Mouse (Mus musculus): ENCODE data around the gene Adora1. TPM values are rescaled to one million over a fixed set of nuclear protein-coding genes. Genes with fewer than 3 reads are reported as not detected.
"Not testable (repeated sequence)": the region's sequence is repeated elsewhere in the genome, so short reads cannot be mapped to it uniquely, and the experiment has no call there.

Adora1 gene
- polyA plus RNA-seq, 1 experiment from 2014 or later, result 8.4 TPM

GRCm38 (mm10) chr1:134272754-134273250 is 37.6 kb upstream of the Adora1 start:
- Histone ChIP-seq H3K4me2 (ENCODE audit: low read depth, low read length) (no peak overlapping the region), H3K36me3 (ENCODE audit: control insufficient read depth, insufficient read depth, low read length) (no peaks in the 10 kb centered on the region), H3K4me3 (ENCODE audit: low read length) (no peak overlapping the region), H3K4me1 (replicated peaks; ENCODE audit: control insufficient read depth, insufficient read depth, low read length) (no peaks in the 10 kb centered on the region), H3K27me3 (ENCODE audit: control insufficient read depth, insufficient read depth, low read depth, low read length) (no peaks in the 10 kb centered on the region), H3K27ac (ENCODE audit: low read length) (no peak overlapping the region), H3K9me3 (ENCODE audit: control insufficient read depth, low read length) (no peaks in the 10 kb centered on the region), H3K9ac (ENCODE audit: low read length) (no peak overlapping the region)
- ATAC-seq (ENCODE audit: low read depth), result no peak
- WGBS, result 59% methylated on average over 5 of the region's 5 CpGs

GRCm38 (mm10) chr1:134270026-134270425 is 34.8 kb upstream of the Adora1 start:
- Histone ChIP-seq H3K27me3 (ENCODE audit: control insufficient read depth, insufficient read depth, low read depth, low read length) (no peaks in the 10 kb centered on the region), H3K27ac (ENCODE audit: low read length) (no peak overlapping the region), H3K4me1 (replicated peaks; ENCODE audit: control insufficient read depth, insufficient read depth, low read length) (no peaks in the 10 kb centered on the region), H3K4me3 (ENCODE audit: low read length) (no peak overlapping the region), H3K9ac (ENCODE audit: low read length) (no peak overlapping the region), H3K4me2 (ENCODE audit: low read depth, low read length) (no peak overlapping the region), H3K9me3 (ENCODE audit: control insufficient read depth, low read length) (no peaks in the 10 kb centered on the region), H3K36me3 (ENCODE audit: control insufficient read depth, insufficient read depth, low read length) (no peaks in the 10 kb centered on the region)
- 76% methylated on average over 7 of the region's 7 CpGs for WGBS
- ATAC-seq (ENCODE audit: low read depth), result no peak

DNA sequence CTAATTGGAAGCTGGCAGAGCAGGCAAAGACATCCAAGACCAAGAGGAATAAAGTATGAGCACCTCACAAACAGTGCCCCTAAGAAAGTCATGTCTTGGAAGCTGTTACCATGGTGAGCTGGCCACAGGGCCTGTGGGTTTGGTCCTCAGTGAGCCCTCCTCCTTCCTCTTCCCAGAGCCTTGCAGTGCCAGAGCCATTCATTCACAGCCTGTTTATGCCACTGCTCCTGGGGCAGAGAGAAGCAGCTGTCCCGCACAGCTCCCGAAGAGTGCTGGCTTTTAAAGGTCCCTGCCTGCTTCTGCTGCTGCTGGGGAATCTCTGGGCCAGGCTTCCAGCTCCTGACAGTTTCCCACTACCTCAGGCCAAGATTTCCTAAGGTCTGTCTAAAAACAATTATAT is 30.6 kb upstream of the Adora1 start:
- peaks cover 1% of the 10 kb centered on the region; the same call in 1 of the 2 replicates for H3K9me3 ChIP-seq (ENCODE audit: control insufficient read depth, low read length)
- H3K27me3 ChIP-seq (ENCODE audit: control insufficient read depth, insufficient read depth, low read depth, low read length), result no peaks in the 10 kb centered on the region
- no peak overlapping the region for H3K9ac ChIP-seq (ENCODE audit: low read length)
- no peak for ATAC-seq (ENCODE audit: low read depth)
- H3K36me3 ChIP-seq (ENCODE audit: control insufficient read depth, insufficient read depth, low read length), result no peaks in the 10 kb centered on the region
- no peaks in the 10 kb centered on the region for H3K4me1 ChIP-seq (replicated peaks; ENCODE audit: control insufficient read depth, insufficient read depth, low read length)
- H3K4me3 ChIP-seq (ENCODE audit: low read length), result no peak overlapping the region
- H3K27ac ChIP-seq (ENCODE audit: low read length), result no peak overlapping the region
- 22% methylated on average over 2 of the region's 2 CpGs for WGBS
- H3K4me2 ChIP-seq (ENCODE audit: low read depth, low read length), result no peak overlapping the region

DNA sequence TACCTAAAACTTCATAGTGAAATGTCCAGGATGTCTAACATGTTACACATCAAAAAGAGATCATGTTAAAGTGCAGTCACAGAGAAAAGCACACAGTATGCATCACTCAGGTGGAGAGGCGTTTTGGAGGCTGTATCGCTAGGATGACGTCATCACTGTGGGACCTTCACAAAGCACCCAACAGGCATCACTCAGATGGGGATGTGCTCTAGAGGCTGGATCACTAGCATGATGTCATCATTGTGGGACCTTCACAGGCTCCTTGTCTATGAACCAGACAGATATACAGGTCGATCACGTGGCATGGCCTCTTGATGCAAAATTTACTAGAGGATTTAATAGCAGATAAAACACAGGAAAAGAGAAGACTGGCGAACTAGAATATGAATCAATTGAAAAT is 29.1 kb upstream of the Adora1 start:
- Histone ChIP-seq H3K4me1 (replicated peaks; ENCODE audit: control insufficient read depth, insufficient read depth, low read length) (no peaks in the 10 kb centered on the region), H3K27ac (ENCODE audit: low read length) (no peak overlapping the region), H3K27me3 (ENCODE audit: control insufficient read depth, insufficient read depth, low read depth, low read length) (no peaks in the 10 kb centered on the region), H3K36me3 (ENCODE audit: control insufficient read depth, insufficient read depth, low read length) (no peaks in the 10 kb centered on the region), H3K9ac (ENCODE audit: low read length) (no peak overlapping the region), H3K9me3 (ENCODE audit: control insufficient read depth, low read length) (peaks cover 5% of the 10 kb centered on the region; the same call in 1 of the 2 replicates), H3K4me3 (ENCODE audit: low read length) (no peak overlapping the region), H3K4me2 (ENCODE audit: low read depth, low read length) (no peak overlapping the region)
- WGBS, result 91% methylated on average over 6 of the region's 6 CpGs
- no peak for ATAC-seq (ENCODE audit: low read depth)

DNA sequence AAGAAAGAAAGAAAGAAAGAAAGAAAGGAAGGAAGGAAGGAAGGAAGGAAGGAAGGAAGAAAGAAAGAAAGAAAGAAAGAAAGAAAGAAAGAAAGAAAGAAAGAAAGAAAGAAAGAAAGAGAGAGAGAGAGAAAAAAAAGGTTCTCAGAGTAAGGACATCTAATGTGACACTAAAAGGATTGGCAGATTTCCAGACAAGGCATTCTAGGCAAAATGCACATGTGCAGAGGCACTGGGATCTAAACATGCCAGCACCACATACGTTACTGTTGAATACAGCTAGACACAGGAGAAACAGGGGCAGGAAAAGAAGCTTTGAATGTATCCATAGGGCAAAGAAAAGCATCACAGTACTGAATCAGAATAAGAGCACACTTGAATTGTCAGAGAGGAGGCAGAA is 14.4 kb upstream of the Adora1 start:
- H3K4me3 ChIP-seq (ENCODE audit: low read length); H3K36me3 ChIP-seq (ENCODE audit: control insufficient read depth, insufficient read depth, low read length); ATAC-seq (ENCODE audit: low read depth); H3K4me2 ChIP-seq (ENCODE audit: low read depth, low read length); H3K27ac ChIP-seq (ENCODE audit: low read length); H3K9me3 ChIP-seq (ENCODE audit: control insufficient read depth, low read length); H3K27me3 ChIP-seq (ENCODE audit: control insufficient read depth, insufficient read depth, low read depth, low read length); H3K4me1 ChIP-seq (replicated peaks; ENCODE audit: control insufficient read depth, insufficient read depth, low read length); H3K9ac ChIP-seq (ENCODE audit: low read length): not testable (repeated sequence)
- WGBS, result 48% methylated on average over 1 of the region's 1 CpGs

DNA sequence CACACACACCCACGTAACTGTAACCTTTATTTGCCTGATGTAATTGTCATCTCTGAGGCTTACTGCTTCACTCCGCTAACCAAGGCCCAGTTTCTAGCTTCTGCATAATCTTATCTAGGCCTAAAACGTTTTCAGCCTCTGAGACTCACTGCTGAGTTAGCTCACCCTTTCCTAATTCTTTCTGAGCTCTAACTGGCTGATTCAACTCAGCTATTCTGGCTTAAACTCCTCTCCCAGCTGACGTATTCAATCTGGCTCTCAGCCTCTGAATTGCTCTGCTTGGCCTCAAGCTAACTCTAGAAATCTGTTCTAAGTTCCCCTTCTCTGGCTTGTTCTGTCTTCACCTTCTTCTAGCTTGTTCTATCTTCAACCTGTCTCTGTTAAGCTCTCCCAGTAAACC is 11.4 kb upstream of the Adora1 start:
- Histone ChIP-seq H3K27me3 (ENCODE audit: control insufficient read depth, insufficient read depth, low read depth, low read length) (no peaks in the 10 kb centered on the region), H3K4me1 (replicated peaks; ENCODE audit: control insufficient read depth, insufficient read depth, low read length) (peaks cover 4% of the 10 kb centered on the region; the same call in 1 of the 2 replicates), H3K36me3 (ENCODE audit: control insufficient read depth, insufficient read depth, low read length) (no peaks in the 10 kb centered on the region), H3K9ac (ENCODE audit: low read length) (no peak overlapping the region), H3K4me2 (ENCODE audit: low read depth, low read length) (no peak overlapping the region), H3K27ac (ENCODE audit: low read length) (no peak overlapping the region), H3K4me3 (ENCODE audit: low read length) (no peak overlapping the region), H3K9me3 (ENCODE audit: control insufficient read depth, low read length) (no peaks in the 10 kb centered on the region)
- no peak for ATAC-seq (ENCODE audit: low read depth)
- 54% methylated on average over 4 of the region's 4 CpGs for WGBS

- 65% methylated on average over 14 of the region's 14 CpGs for WGBS
- H3K4me2 ChIP-seq (ENCODE audit: low read depth, low read length), result no peak overlapping the region
- H3K9ac ChIP-seq (ENCODE audit: low read length), result no peak overlapping the region
- H3K9me3 ChIP-seq (ENCODE audit: control insufficient read depth, low read length), result no peaks in the 10 kb centered on the region
- no peaks in the 10 kb centered on the region for H3K36me3 ChIP-seq (ENCODE audit: control insufficient read depth, insufficient read depth, low read length)
- no peak overlapping the region for H3K4me3 ChIP-seq (ENCODE audit: low read length)
- peaks cover 4% of the 10 kb centered on the region; the same call in 1 of the 2 replicates for H3K4me1 ChIP-seq (replicated peaks; ENCODE audit: control insufficient read depth, insufficient read depth, low read length)
- no peaks in the 10 kb centered on the region for H3K27me3 ChIP-seq (ENCODE audit: control insufficient read depth, insufficient read depth, low read depth, low read length)
- ATAC-seq (ENCODE audit: low read depth), result no peak; the same call in 1 of the 2 replicates
- no peak overlapping the region for H3K27ac ChIP-seq (ENCODE audit: low read length)
These were observed 9.9 kb upstream of the Adora1 start for GRCm38 (mm10) chr1:134245004-134245717.

GRCm38 (mm10) chr1:134243948-134244914 is 9.0 kb upstream of the Adora1 start:
- 0 out of 2 replicates have a peak overlapping the region, but pooled peaks have one; percentile 15 for H3K4me3 ChIP-seq (ENCODE audit: low read length)

GRCm38 (mm10) chr1:134243505-134243904 is 8.3 kb upstream of the Adora1 start:
- no peaks in the 10 kb centered on the region for H3K27me3 ChIP-seq (ENCODE audit: control insufficient read depth, insufficient read depth, low read depth, low read length)

More at GRCm38 (mm10) chr1:134243948-134244914, 9.0 kb upstream of the Adora1 start:
- Histone ChIP-seq H3K9ac (ENCODE audit: low read length) (peak overlapping the region; percentile 33; the same call in 1 of the 2 replicates), H3K27me3 (ENCODE audit: control insufficient read depth, insufficient read depth, low read depth, low read length) (no peaks in the 10 kb centered on the region), H3K9me3 (ENCODE audit: control insufficient read depth, low read length) (no peaks in the 10 kb centered on the region), H3K36me3 (ENCODE audit: control insufficient read depth, insufficient read depth, low read length) (no peaks in the 10 kb centered on the region), H3K4me2 (ENCODE audit: low read depth, low read length) (peak overlapping the region; percentile 47), H3K27ac (ENCODE audit: low read length) (0 out of 2 replicates have a peak overlapping the region, but pooled peaks have one; percentile 28), H3K4me1 (replicated peaks; ENCODE audit: control insufficient read depth, insufficient read depth, low read length) (peaks cover 4% of the 10 kb centered on the region; the same call in 1 of the 2 replicates)
- 20% methylated on average over 35 of the region's 35 CpGs for WGBS
- ATAC-seq (ENCODE audit: low read depth), result peak; percentile 88

More at GRCm38 (mm10) chr1:134243505-134243904, 8.3 kb upstream of the Adora1 start:
- Histone ChIP-seq H3K4me3 (ENCODE audit: low read length) (no peak overlapping the region), H3K4me2 (ENCODE audit: low read depth, low read length) (no peak overlapping the region), H3K36me3 (ENCODE audit: control insufficient read depth, insufficient read depth, low read length) (no peaks in the 10 kb centered on the region), H3K9ac (ENCODE audit: low read length) (peak overlapping the region; percentile 33; the same call in 1 of the 2 replicates), H3K27ac (ENCODE audit: low read length) (0 out of 2 replicates have a peak overlapping the region, but pooled peaks have one; percentile 11), H3K4me1 (replicated peaks; ENCODE audit: control insufficient read depth, insufficient read depth, low read length) (peaks cover 4% of the 10 kb centered on the region; the same call in 1 of the 2 replicates), H3K9me3 (ENCODE audit: control insufficient read depth, low read length) (no peaks in the 10 kb centered on the region)
- ATAC-seq (ENCODE audit: low read depth), result peak; percentile 71
- WGBS, result 66% methylated on average over 6 of the region's 6 CpGs
